Mouse (Mus musculus) spleen, embryonic (tissue): ENCODE measurements around the gene Gm9821.

ENCODE experiments used
- CTCF ChIA-PET: fragments of 350-600 bp; sonication (Branson Sonifier 250); formaldehyde crosslinking; loops from one replicate; lab custom pipeline; 2022; lab: Charles Lee

Gene Gm9821

GRCm38 (mm10) chr2:91925442-91925841 lies 20.1 kb upstream of the Gm9821 start:
- CTCF ChIA-PET = no interaction called here

- CTCF ChIA-PET = interaction anchor here (0.6 to 0.7 kb wide), 2 partner anchors 33 to 82 kb away, joined by 5 to 8 read pairs; no protein-coding TSS in a partner anchor
These were observed 18.6 kb upstream of the Gm9821 start, which contains the start of gene Chrm4 for GRCm38 (mm10) chr2:91926949-91927348. Gene Chrm4 (plus strand): TSS chr2:91927249.

- CTCF ChIA-PET = interaction anchor here (0.5 to 0.6 kb wide), 2 partner anchors 30 to 99 kb away, joined by 3 read pairs; no protein-coding TSS in a partner anchor
These were observed 17.5 kb upstream of the Gm9821 start for GRCm38 (mm10) chr2:91927826-91928533.

GRCm38 (mm10) chr2:91928534-91929350 lies 16.8 kb upstream of the Gm9821 start:
- CTCF ChIA-PET = interaction anchor here (0.5 to 1.2 kb wide), 3 partner anchors 29 to 100 kb away, joined by 3 to 27 read pairs (median 3); no protein-coding TSS in a partner anchor

GRCm38 (mm10) chr2:91929455-91929854 lies 16.0 kb upstream of the Gm9821 start:
- CTCF ChIA-PET = interaction anchor here (0.7 to 1.2 kb wide), 4 partner anchors 14 to 776 kb away, joined by 5 to 27 read pairs (median 5); no protein-coding TSS in a partner anchor

GRCm38 (mm10) chr2:91929936-91930335 lies 15.6 kb upstream of the Gm9821 start:
- CTCF ChIA-PET = interaction anchor here (0.7 to 1.2 kb wide), 4 partner anchors 13 to 776 kb away, joined by 5 to 27 read pairs (median 5); no protein-coding TSS in a partner anchor

- CTCF ChIA-PET = no interaction called here
These were observed 14.7 kb upstream of the Gm9821 start for GRCm38 (mm10) chr2:91930761-91931291.

GRCm38 (mm10) chr2:91931328-91932159 lies 14.0 kb upstream of the Gm9821 start:
- CTCF ChIA-PET = no interaction called here

GRCm38 (mm10) chr2:91932160-91932711 lies 13.3 kb upstream of the Gm9821 start, which contains the start of gene Mdk:
Gene Mdk (minus strand): TSS chr2:91932297.
- CTCF ChIA-PET = interaction anchor here (0.5 to 0.6 kb wide), 3 partner anchors 17 to 152 kb away, joined by 3 to 5 read pairs (median 3); no protein-coding TSS in a partner anchor

- CTCF ChIA-PET = interaction anchor here (0.5 to 0.6 kb wide), 3 partner anchors 17 to 153 kb away, joined by 3 to 5 read pairs (median 3); no protein-coding TSS in a partner anchor
These were observed 12.7 kb upstream of the Gm9821 start for GRCm38 (mm10) chr2:91932737-91933350.

- CTCF ChIA-PET = no interaction called here
These were observed 12.0 kb upstream of the Gm9821 start for GRCm38 (mm10) chr2:91933471-91933870.

- CTCF ChIA-PET = no interaction called here
These were observed 11.5 kb upstream of the Gm9821 start for GRCm38 (mm10) chr2:91934016-91934415.

GRCm38 (mm10) chr2:91934826-91935525 lies 10.5 kb upstream of the Gm9821 start:
- CTCF ChIA-PET = no interaction called here

- CTCF ChIA-PET = no interaction called here
These were observed 9.3 kb upstream of the Gm9821 start for GRCm38 (mm10) chr2:91936154-91936553.

GRCm38 (mm10) chr2:91939303-91939935 lies 6.1 kb upstream of the Gm9821 start:
- CTCF ChIA-PET = no interaction called here

GRCm38 (mm10) chr2:91942356-91942755 lies 3.1 kb upstream of the Gm9821 start:
- CTCF ChIA-PET = interaction anchor here (0.6 to 1.0 kb wide), 2 partner anchors 13 to 32 kb away, joined by 3 to 5 read pairs; no protein-coding TSS in a partner anchor

GRCm38 (mm10) chr2:91944170-91944950 lies 1.1 kb upstream of the Gm9821 start:
- CTCF ChIA-PET = interaction anchor here (1.0 to 1.6 kb wide), 4 partner anchors 10 to 44 kb away, joined by 3 to 5 read pairs (median 4); no protein-coding TSS in a partner anchor

- CTCF ChIA-PET = interaction anchor here (0.7 kb wide), 1 partner anchor 18 kb away, joined by 4 read pairs; no protein-coding TSS in a partner anchor
These were observed 1.3 kb downstream of the Gm9821 start for GRCm38 (mm10) chr2:91946836-91947235.
